Mouse (Mus musculus) urinary bladder, postnatal 4 days (tissue): Measurements from ENCODE around the gene Olfr1195.
"Not testable (repeated sequence)": the region's sequence is repeated elsewhere in the genome, so short reads cannot be mapped to it uniquely, and the experiment has no call there.

ENCODE experiments used
- DNase-seq, 2 experiments: peaks; one replicate each; pipeline ENCODE4 v3.0.0; 2021 to 2022; ENCODE audit warnings: low spot score in 2 of 2

The Olfr1195 gene

GRCm38 (mm10) chr2:88689087-88689486, at the start of gene Olfr1195:
Olfr1195 (minus strand) TSS chr2:88689187.
- DNase-seq: no peak

GRCm38 (mm10) chr2:88732266-88732665, 43.3 kb upstream of the Olfr1195 start, which contains the start of gene Olfr1197:
Olfr1197 (minus strand) TSS chr2:88732366.
- DNase-seq: no peak

- no peak for DNase-seq
These were observed 15.5 kb upstream of the Olfr1195 start, which contains the start of gene Olfr1196 for GRCm38 (mm10) chr2:88704497-88704896. Olfr1196 (minus strand) TSS chr2:88704597.

- DNase-seq: not testable (repeated sequence)
These were observed 13.7 kb downstream of the Olfr1195 start, which contains the start of gene Olfr1193 for GRCm38 (mm10) chr2:88675328-88675727. Olfr1193 (plus strand) TSS chr2:88675628.

- DNase-seq: no peak
These were observed 40.8 kb downstream of the Olfr1195 start, which contains the start of gene Olfr1192-ps1 for GRCm38 (mm10) chr2:88648209-88648608. Olfr1192-ps1 (plus strand) TSS chr2:88648509.

GRCm38 (mm10) chr2:88640242-88640641, 48.7 kb downstream of the Olfr1195 start, which contains the start of gene Olfr1191-ps1:
Olfr1191-ps1 (plus strand) TSS chr2:88640542.
- DNase-seq: not testable (repeated sequence)
